Comparison of ENCODE assay signal across 20 mouse cellular contexts in genomic region chr14:49793948-49794347, GRCm38 (mm10). TPM values are rescaled to one million over a fixed set of nuclear protein-coding genes. Genes with fewer than 3 reads are reported as not detected.
A peak's percentile ranks its signal among the peaks of the same experiment; 100 is the strongest.
DNase-seq lines count a peak whose midpoint lies in the region; ATAC-seq lines count a peak whose summit lies in the region.
"Had no signal": no experiment of that assay in that cellular context is flagged by ENCODE, and none has a peak within 500 bp of the region (broad histone marks: within the 10 kb centered on the region; RNA-seq: fewer than 3 reads in every experiment).

No protein-coding gene starts in this region.

- peak overlapping the region; percentile 68 for H3K27ac ChIP-seq in heart, embryonic 11.5 days (ENCODE audit: low read depth, low read length)
- peak overlapping the region; percentile 73 for H3K27ac ChIP-seq in heart, embryonic 16.5 days (ENCODE audit: low read length)
- no peak overlapping the region for H3K27ac ChIP-seq in hindbrain, embryonic 13.5 days
- H3K27ac ChIP-seq: embryonic facial prominence, embryonic 12.5 days; forebrain, embryonic 15.5 days; hindbrain, embryonic 10.5 days; hindbrain, embryonic 15.5 days had no signal

- H3K36me3 ChIP-seq in heart, embryonic 11.5 days (ENCODE audit: control insufficient read depth, insufficient read depth, low read length), result no peaks in the 10 kb centered on the region
- H3K36me3 ChIP-seq in heart, embryonic 16.5 days (ENCODE audit: control insufficient read depth, insufficient read depth), result no peaks in the 10 kb centered on the region
- H3K36me3 ChIP-seq in hindbrain, embryonic 13.5 days, result no peaks in the 10 kb centered on the region
- H3K36me3 ChIP-seq: embryonic facial prominence, embryonic 12.5 days; forebrain, embryonic 15.5 days; hindbrain, embryonic 10.5 days; hindbrain, embryonic 15.5 days had no signal

- ATAC-seq in heart, embryonic 11.5 days (replicated peaks; ENCODE audit: insufficient number of reproducible peaks, low FRiP score, low TSS enrichment), result no peak
- peak; percentile 84 for ATAC-seq in heart, embryonic 16.5 days (replicated peaks; ENCODE audit: extremely low read depth, insufficient read depth, low FRiP score)
- ATAC-seq in hindbrain, embryonic 13.5 days (ENCODE audit: low FRiP score), result no peak
- ATAC-seq: forebrain, embryonic 15.5 days; intestine, embryonic 16.5 days had no signal

- intact Hi-C loops in heart, postnatal 25 days (cut with DNase I), result no loop called here
- intact Hi-C loops in left cerebral cortex, postnatal 25 days (cut with DNase I), result no loop called here

- no peak overlapping the region for H3K9ac ChIP-seq in heart, embryonic 11.5 days (ENCODE audit: low read depth, low read length)
- H3K9ac ChIP-seq in heart, embryonic 16.5 days (ENCODE audit: low read length), result peak overlapping the region; percentile 29; the same call in 1 of the 2 replicates
- no peak overlapping the region for H3K9ac ChIP-seq in hindbrain, embryonic 13.5 days
- H3K9ac ChIP-seq: embryonic facial prominence, embryonic 12.5 days; forebrain, embryonic 15.5 days; hindbrain, embryonic 15.5 days had no signal

- 43% methylated on average over 4 of the region's 4 CpGs for WGBS in heart, embryonic 11.5 days (ENCODE audit: insufficient replicate concordance)
- WGBS in heart, embryonic 16.5 days, result 44% methylated on average over 4 of the region's 4 CpGs
- WGBS in hindbrain, embryonic 13.5 days, result 91% methylated on average over 4 of the region's 4 CpGs

- H3K27me3 ChIP-seq in heart, embryonic 11.5 days (ENCODE audit: control insufficient read depth, insufficient read depth, low read length), result no peaks in the 10 kb centered on the region
- no peaks in the 10 kb centered on the region for H3K27me3 ChIP-seq in heart, embryonic 16.5 days (ENCODE audit: control insufficient read depth, insufficient read depth, low read length)
- no peaks in the 10 kb centered on the region for H3K27me3 ChIP-seq in hindbrain, embryonic 13.5 days
- H3K27me3 ChIP-seq: embryonic facial prominence, embryonic 12.5 days; forebrain, embryonic 15.5 days; hindbrain, embryonic 15.5 days had no signal

- peak overlapping the region; percentile 14; the same call in 1 of the 2 replicates for H3K4me3 ChIP-seq in heart, embryonic 11.5 days (ENCODE audit: low read depth, low read length)
- H3K4me3 ChIP-seq in heart, embryonic 16.5 days (ENCODE audit: low read length), result peak overlapping the region; percentile 27; the same call in 1 of the 2 replicates
- H3K4me3 ChIP-seq in hindbrain, embryonic 13.5 days, result no peak overlapping the region
- H3K4me3 ChIP-seq: embryonic facial prominence, embryonic 12.5 days; forebrain, embryonic 15.5 days; hindbrain, embryonic 10.5 days; hindbrain, embryonic 15.5 days had no signal

- peak; percentile 26 to 40 for DNase-seq in heart, adult 18-20 months
- no peak for DNase-seq in heart, postnatal 25 days (ENCODE audit: low spot score)
- DNase-seq in heart, postnatal 4 days, result no peak
- no peak for DNase-seq in left cerebral cortex, postnatal 25 days (ENCODE audit: low spot score in 2 of 2)
- DNase-seq: adrenal gland, postnatal 10 days; cerebellum, adult 11-12 months; cerebellum, adult 9-10 months; cerebellum, postnatal 25 days; gastrocnemius, postnatal 14 days; kidney, adult 2 months had no signal

- H3K9me3 ChIP-seq in heart, embryonic 11.5 days (replicated peaks; ENCODE audit: control insufficient read depth, low read length), result no peaks in the 10 kb centered on the region
- no peaks in the 10 kb centered on the region for H3K9me3 ChIP-seq in heart, embryonic 16.5 days (replicated peaks; ENCODE audit: control insufficient read depth, low read length)
- H3K9me3 ChIP-seq in hindbrain, embryonic 13.5 days, result no peaks in the 10 kb centered on the region
- H3K9me3 ChIP-seq: embryonic facial prominence, embryonic 12.5 days; forebrain, embryonic 15.5 days; hindbrain, embryonic 10.5 days; hindbrain, embryonic 15.5 days had no signal

- H3K4me2 ChIP-seq in heart, embryonic 11.5 days, result peak overlapping the region; percentile 24
- H3K4me2 ChIP-seq in heart, embryonic 16.5 days (ENCODE audit: low read depth, low read length), result peak overlapping the region; percentile 47
- no peak overlapping the region for H3K4me2 ChIP-seq in hindbrain, embryonic 13.5 days
- H3K4me2 ChIP-seq: embryonic facial prominence, embryonic 12.5 days; forebrain, embryonic 15.5 days; hindbrain, embryonic 15.5 days had no signal

- H3K4me1 ChIP-seq in heart, embryonic 11.5 days (ENCODE audit: control insufficient read depth, insufficient read depth, low read length), result no peaks in the 10 kb centered on the region
- peaks cover 8% of the 10 kb centered on the region for H3K4me1 ChIP-seq in heart, embryonic 16.5 days (ENCODE audit: control insufficient read depth, insufficient read depth, low read length)
- no peaks in the 10 kb centered on the region for H3K4me1 ChIP-seq in hindbrain, embryonic 13.5 days (replicated peaks)
- H3K4me1 ChIP-seq: embryonic facial prominence, embryonic 12.5 days; forebrain, embryonic 15.5 days; hindbrain, embryonic 10.5 days; hindbrain, embryonic 15.5 days had no signal

RNA-seq across cellular contexts. Expression of gene Armh4, which starts 10.8 kb away (rescaled TPM):
- total RNA-seq in heart, adult 18-20 months (2021), result 10 to 100 TPM in 1 of 2 experiments, 1 to 10 TPM in 1; 6.9 to 10.2 TPM
- 1 to 10 TPM; 5.7 to 7.7 TPM for total RNA-seq in heart, postnatal 25 days (2021)
- 96.7 and 120 TPM in 2 replicates for polyA plus RNA-seq in heart, embryonic 11.5 days (2014; fragmentation: Nextera tagmentation; extraction: Ambion mirVana)
- 10 to 100 TPM in 1 of 2 experiments, 1 to 10 TPM in 1; 9.9 to 10.8 TPM for total RNA-seq in heart, postnatal 4 days (2021)
- 39.1 and 40.8 TPM in 2 replicates for polyA plus RNA-seq in heart, embryonic 16.5 days (2015; fragmentation: Nextera tagmentation; extraction: Ambion mirVana)
- 37.9 and 38.9 TPM in 2 replicates for polyA plus RNA-seq in hindbrain, embryonic 13.5 days (2015; fragmentation: Nextera tagmentation; extraction: Ambion mirVana)
- total RNA-seq in left cerebral cortex, postnatal 25 days (2021), result 10 to 100 TPM; 22.9 to 25.6 TPM
- total RNA-seq: MEL had no signal
- polyA plus RNA-seq: C2C12 had no signal

Comparison
In these comparisons a context has a peak if more than half of its experiments do, and no peak if none do; other contexts are left out.
1. DNase-seq: peak in heart, adult 18-20 months (2 of 2); none in heart, postnatal 25 days (single experiment), heart, postnatal 4 days (single experiment) and left cerebral cortex, postnatal 25 days (0 of 2).